In genomic region chr8:84702963-84703465, GRCm38 (mm10) we compare ENCODE assay signal across 9 mouse cellular contexts. TPM values are rescaled to one million over a fixed set of nuclear protein-coding genes. Genes with fewer than 3 reads are reported as not detected.
DNase-seq lines count a peak whose midpoint lies in the region; ATAC-seq and TF ChIP-seq lines count a peak whose summit lies in the region.
"Had no signal": no experiment of that assay in that cellular context is flagged by ENCODE, and none has a peak within 500 bp of the region (broad histone marks: within the 10 kb centered on the region; RNA-seq: fewer than 3 reads in every experiment).

No protein-coding gene starts in this region.

- H3K9me3 ChIP-seq in kidney, postnatal 0 days (replicated peaks; ENCODE audit: low read length) = no peaks in the 10 kb centered on the region
- H3K9me3 ChIP-seq in heart, embryonic 15.5 days (replicated peaks) = no peaks in the 10 kb centered on the region
- H3K9me3 ChIP-seq in liver, embryonic 11.5 days (ENCODE audit: control insufficient read depth, low read length) = no peaks in the 10 kb centered on the region

- H3K4me1 ChIP-seq in kidney, postnatal 0 days (replicated peaks; ENCODE audit: insufficient read depth, low read length) = peaks cover 26% of the 10 kb centered on the region
- H3K4me1 ChIP-seq in bone marrow macrophage, adult 2 months (ENCODE audit: control insufficient read depth, insufficient read depth, low read length) = peaks cover 24% of the 10 kb centered on the region
- H3K4me1 ChIP-seq in heart, embryonic 15.5 days (replicated peaks) = peaks cover 67% of the 10 kb centered on the region
- H3K4me1 ChIP-seq in liver, embryonic 11.5 days (replicated peaks; ENCODE audit: control insufficient read depth, insufficient read depth, low read length) = peaks cover 70% of the 10 kb centered on the region

- TF ChIP-seq POLR2A in bone marrow macrophage, adult 2 months (IDR thresholded peaks at IDR 0.05; ENCODE audit: borderline replicate concordance, low read depth, low read length) = no peak

- H3K9ac ChIP-seq in kidney, postnatal 0 days (ENCODE audit: low read depth, low read length) = no peak overlapping the region
- H3K9ac ChIP-seq in heart, embryonic 15.5 days = peak overlapping the region; percentile 30; the same call in 1 of the 2 replicates
- peak overlapping the region; percentile 94 for H3K9ac ChIP-seq in liver, embryonic 11.5 days (ENCODE audit: low read depth, low read length)

- H3K36me3 ChIP-seq in kidney, postnatal 0 days (ENCODE audit: insufficient read depth, low read length) = 0 out of 2 replicates have a peak, but pooled peaks cover 3% of the 10 kb centered on the region
- H3K36me3 ChIP-seq in heart, embryonic 15.5 days = peaks cover 6% of the 10 kb centered on the region
- peaks cover 17% of the 10 kb centered on the region for H3K36me3 ChIP-seq in liver, embryonic 11.5 days (ENCODE audit: control insufficient read depth, insufficient read depth, low read length)

- peaks cover 39% of the 10 kb centered on the region; the same call in 1 of the 2 replicates for H3K27me3 ChIP-seq in kidney, postnatal 0 days (ENCODE audit: insufficient read depth, low read length)
- H3K27me3 ChIP-seq in heart, embryonic 15.5 days = peaks cover 52% of the 10 kb centered on the region
- peaks cover 32% of the 10 kb centered on the region for H3K27me3 ChIP-seq in liver, embryonic 11.5 days (replicated peaks; ENCODE audit: control insufficient read depth, insufficient read depth, low read length)
- H3K27me3 ChIP-seq: Patski had no signal

- no peak overlapping the region for H3K4me3 ChIP-seq in kidney, postnatal 0 days (replicated peaks; ENCODE audit: low read depth, low read length)
- H3K4me3 ChIP-seq in bone marrow macrophage, adult 2 months (ENCODE audit: insufficient read depth, low read length) = peak overlapping the region; percentile 86
- peak overlapping the region; percentile 40 for H3K4me3 ChIP-seq in heart, embryonic 15.5 days
- H3K4me3 ChIP-seq in liver, embryonic 11.5 days (ENCODE audit: low read depth, low read length) = peak overlapping the region; percentile 66

- no peak for ATAC-seq in kidney, postnatal 0 days (replicated peaks; ENCODE audit: low FRiP score, low read depth)
- ATAC-seq in heart, embryonic 15.5 days (replicated peaks; ENCODE audit: insufficient number of reproducible peaks, insufficient read depth, low FRiP score, low read depth) = no peak
- ATAC-seq in liver, embryonic 11.5 days (replicated peaks; ENCODE audit: low FRiP score) = no peak
- ATAC-seq: Patski had no signal

- H3K4me2 ChIP-seq in kidney, postnatal 0 days (ENCODE audit: low read length) = peak overlapping the region; percentile 48
- H3K4me2 ChIP-seq in heart, embryonic 15.5 days = peak overlapping the region; percentile 62
- H3K4me2 ChIP-seq in liver, embryonic 11.5 days = peak overlapping the region; percentile 74

- no peak for DNase-seq in kidney, postnatal 0 days (ENCODE audit: low spot score)
- no peak for DNase-seq in kidney, postnatal 10 days
- no peak for DNase-seq in liver, embryonic 11.5 days (ENCODE audit: low spot score)
- DNase-seq in thymus, postnatal 10 days (ENCODE audit: low spot score in 2 of 2) = no peak
- DNase-seq in left cerebral cortex, adult 11 months (ENCODE audit: low spot score) = no peak
- DNase-seq in left cerebral cortex, adult 9 months (ENCODE audit: low spot score in 2 of 2) = no peak

- 0 out of 2 replicates have a peak overlapping the region, but pooled peaks have one; percentile 13 for H3K27ac ChIP-seq in kidney, postnatal 0 days
- peak overlapping the region; percentile 99 for H3K27ac ChIP-seq in bone marrow macrophage, adult 2 months (ENCODE audit: insufficient read depth, low read depth, low read length)
- H3K27ac ChIP-seq in heart, embryonic 15.5 days = peak overlapping the region; percentile 77; the same call in 1 of the 2 replicates
- H3K27ac ChIP-seq in liver, embryonic 11.5 days (ENCODE audit: low read depth, low read length) = peak overlapping the region; percentile 94

- WGBS in kidney, postnatal 0 days = 80% methylated on average over 6 of the region's 6 CpGs
- 77% methylated on average over 6 of the region's 6 CpGs for WGBS in heart, embryonic 15.5 days
- WGBS in liver, embryonic 11.5 days = 45% methylated on average over 6 of the region's 6 CpGs

- no peak for TF ChIP-seq CTCF in kidney, postnatal 0 days (IDR thresholded peaks at IDR 0.05; ENCODE audit: low read depth)
- no peak for TF ChIP-seq CTCF in bone marrow macrophage, adult 2 months (IDR thresholded peaks at IDR 0.05; ENCODE audit: low read depth, low read length)

RNA-seq across cellular contexts. Expression of gene Lyl1, which starts 1.8 kb away (rescaled TPM):
- 6.1 and 6.4 TPM in 2 replicates for polyA plus RNA-seq in kidney, postnatal 0 days (2015; fragmentation: Nextera tagmentation; extraction: Ambion mirVana)
- polyA plus RNA-seq in bone marrow macrophage, adult 2 months (2012; ENCODE audit: insufficient read depth, insufficient read length, missing spikeins) = 91.9 and 102 TPM in 2 replicates
- polyA plus RNA-seq in heart, embryonic 15.5 days (2015; fragmentation: Nextera tagmentation; extraction: Ambion mirVana) = 9.2 and 13.2 TPM in 2 replicates
- 67.9 and 68.6 TPM in 2 replicates for polyA plus RNA-seq in liver, embryonic 11.5 days (2014; fragmentation: Nextera tagmentation; extraction: Ambion mirVana)

RNA-seq across cellular contexts. Expression of gene Nacc1, which starts 15.4 kb away (rescaled TPM):
- 15.9 and 16.1 TPM in 2 replicates for polyA plus RNA-seq in kidney, postnatal 0 days (2015; fragmentation: Nextera tagmentation; extraction: Ambion mirVana)
- 30.8 and 35.2 TPM in 2 replicates for polyA plus RNA-seq in bone marrow macrophage, adult 2 months (2012; ENCODE audit: insufficient read depth, insufficient read length, missing spikeins)
- polyA plus RNA-seq in heart, embryonic 15.5 days (2015; fragmentation: Nextera tagmentation; extraction: Ambion mirVana) = 10.7 and 14.6 TPM in 2 replicates
- polyA plus RNA-seq in liver, embryonic 11.5 days (2014; fragmentation: Nextera tagmentation; extraction: Ambion mirVana) = 23.0 and 25.2 TPM in 2 replicates

RNA-seq across cellular contexts. Expression of gene Trmt1, which starts 16.9 kb away (rescaled TPM):
- polyA plus RNA-seq in kidney, postnatal 0 days (2015; fragmentation: Nextera tagmentation; extraction: Ambion mirVana) = 55.3 and 56.1 TPM in 2 replicates
- 46.8 and 58.4 TPM in 2 replicates for polyA plus RNA-seq in bone marrow macrophage, adult 2 months (2012; ENCODE audit: insufficient read depth, insufficient read length, missing spikeins)
- polyA plus RNA-seq in heart, embryonic 15.5 days (2015; fragmentation: Nextera tagmentation; extraction: Ambion mirVana) = 40.6 and 47.4 TPM in 2 replicates
- 94.1 and 95.6 TPM in 2 replicates for polyA plus RNA-seq in liver, embryonic 11.5 days (2014; fragmentation: Nextera tagmentation; extraction: Ambion mirVana)

RNA-seq across cellular contexts. Expression of gene G430095P16Rik, which starts 19.8 kb away (rescaled TPM):
- 1.9 and 2.5 TPM in 2 replicates for polyA plus RNA-seq in kidney, postnatal 0 days (2015; fragmentation: Nextera tagmentation; extraction: Ambion mirVana)
- polyA plus RNA-seq in bone marrow macrophage, adult 2 months (2012; ENCODE audit: insufficient read depth, insufficient read length, missing spikeins) = 1.0 and 1.1 TPM in 2 replicates
- polyA plus RNA-seq in heart, embryonic 15.5 days (2015; fragmentation: Nextera tagmentation; extraction: Ambion mirVana) = 4.5 TPM in 2 replicates
- polyA plus RNA-seq in liver, embryonic 11.5 days (2014; fragmentation: Nextera tagmentation; extraction: Ambion mirVana) = 11.8 and 12.3 TPM in 2 replicates

RNA-seq across cellular contexts. Expression of gene Ier2, which starts 40.4 kb away (rescaled TPM):
- 77.4 and 83.8 TPM in 2 replicates for polyA plus RNA-seq in kidney, postnatal 0 days (2015; fragmentation: Nextera tagmentation; extraction: Ambion mirVana)
- polyA plus RNA-seq in bone marrow macrophage, adult 2 months (2012; ENCODE audit: insufficient read depth, insufficient read length, missing spikeins) = 23.3 and 24.7 TPM in 2 replicates
- 34.9 and 50.5 TPM in 2 replicates for polyA plus RNA-seq in heart, embryonic 15.5 days (2015; fragmentation: Nextera tagmentation; extraction: Ambion mirVana)
- 46.5 and 50.1 TPM in 2 replicates for polyA plus RNA-seq in liver, embryonic 11.5 days (2014; fragmentation: Nextera tagmentation; extraction: Ambion mirVana)

Comparison
In these comparisons a context has a peak if more than half of its experiments do, and no peak if none do; other contexts are left out.
1. H3K27ac ChIP-seq: peak in every context shown above with its lines; median percentile 99 in bone marrow macrophage, adult 2 months; 94 in liver, embryonic 11.5 days; 77 in heart, embryonic 15.5 days; 13 in kidney, postnatal 0 days.